Mouse (Mus musculus): Measurements from ENCODE around the gene Cela2a.

Cela2a gene

DNA sequence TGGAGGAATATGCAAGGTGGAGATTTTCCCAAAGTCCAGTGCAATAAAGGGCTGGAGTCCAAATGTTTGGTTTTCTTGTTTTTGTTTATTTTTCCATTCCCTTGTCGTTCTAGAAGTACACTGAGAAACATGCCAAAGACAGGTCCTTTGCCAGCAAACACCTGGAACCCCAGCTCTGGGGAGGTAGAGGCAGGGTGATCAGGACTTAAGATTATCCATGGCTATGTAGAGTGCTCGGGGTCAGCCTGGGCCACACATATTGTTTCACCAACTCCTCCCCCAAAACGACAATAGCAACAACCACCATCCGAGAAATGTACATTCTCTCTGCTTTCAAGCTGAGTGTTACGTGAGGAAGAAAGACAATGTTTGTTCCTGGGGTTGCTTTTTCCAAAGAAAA is at the start of gene Cela2a:
Cela2a (minus strand) TSS at position 101 of the 400 bp plus-strand sequence.
- no peak for DNase-seq (ENCODE audit: low spot score in 2 of 2)

DNA sequence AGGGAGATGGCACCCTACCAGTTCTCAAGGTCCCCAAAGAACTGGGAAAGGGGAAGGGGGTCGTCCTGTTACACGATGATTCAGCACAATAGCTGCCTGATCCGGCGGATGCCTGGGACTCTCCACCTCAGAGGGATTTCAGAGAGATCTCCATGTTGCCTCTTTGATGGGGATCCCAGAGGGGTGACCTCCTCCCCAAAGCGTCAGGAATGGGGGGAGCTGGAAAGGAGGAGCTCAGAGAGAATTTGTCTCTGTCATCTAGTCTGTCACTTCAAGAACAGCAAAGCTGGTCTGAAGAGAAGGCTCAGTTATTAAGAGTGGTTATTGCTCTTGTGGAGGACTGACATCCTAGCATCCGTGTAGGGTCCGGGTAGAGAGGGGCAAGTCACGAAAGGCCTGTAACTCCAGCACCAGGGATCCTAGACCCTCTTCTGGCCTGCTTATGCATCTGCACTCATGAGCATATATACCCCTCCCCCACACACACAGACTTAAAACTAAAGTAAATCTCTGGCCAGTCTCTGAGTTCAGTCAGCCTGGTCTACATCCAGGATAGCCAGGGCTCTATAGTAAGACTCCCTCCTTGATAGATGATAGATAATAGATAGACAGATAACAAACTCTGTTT is 49.6 kb upstream of the Cela2a start:
- no peak for DNase-seq (ENCODE audit: low spot score in 2 of 2)

DNA sequence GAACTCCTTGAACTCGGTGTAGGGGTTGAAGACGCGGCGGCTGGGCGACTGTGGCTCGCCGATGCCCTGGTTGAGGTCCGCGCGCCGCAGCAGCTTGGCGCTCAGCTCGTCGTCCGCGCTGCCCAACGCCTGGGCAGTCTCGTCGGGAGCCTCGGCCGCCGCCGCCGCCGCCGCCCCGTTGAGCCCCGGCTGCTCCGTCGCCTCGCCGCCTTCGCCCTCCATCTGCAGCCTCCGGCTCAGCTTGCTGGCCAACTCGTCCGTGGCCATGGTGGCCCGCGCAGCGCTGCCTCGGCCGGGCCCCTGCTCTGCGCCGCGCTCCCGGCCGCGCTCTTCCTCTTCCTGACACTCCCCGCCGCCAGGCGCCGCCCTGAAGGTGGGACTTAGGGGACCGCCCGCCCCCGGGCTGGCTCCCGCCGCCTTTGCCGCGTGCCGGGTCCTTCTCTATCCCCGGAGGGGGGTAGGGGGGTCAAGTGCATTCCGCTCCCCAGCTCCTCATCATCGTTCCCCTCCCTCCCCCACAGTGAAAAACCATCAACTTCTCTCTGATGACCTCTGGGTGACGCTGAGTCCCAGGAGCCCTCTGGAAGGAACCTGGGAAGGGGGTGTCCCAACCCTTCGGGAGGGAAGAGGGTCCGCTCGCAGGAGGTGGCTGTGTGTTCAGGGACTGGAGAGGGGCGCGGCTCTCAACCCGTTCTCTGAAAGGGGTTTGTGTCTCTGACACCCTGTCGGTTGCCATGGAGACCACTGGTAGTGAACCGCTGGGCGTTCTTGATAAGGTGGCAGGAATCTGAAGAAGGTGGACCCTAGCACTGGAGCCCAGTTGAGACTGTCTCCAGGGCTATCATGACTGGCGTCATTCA is 48.9 kb upstream of the Cela2a start, which contains the start of gene Efhd2:
Efhd2 (minus strand) TSS at position 320 of the 860 bp plus-strand sequence.
- DNase-seq (ENCODE audit: low spot score in 2 of 2), result peak; percentile 77 to 83

DNA sequence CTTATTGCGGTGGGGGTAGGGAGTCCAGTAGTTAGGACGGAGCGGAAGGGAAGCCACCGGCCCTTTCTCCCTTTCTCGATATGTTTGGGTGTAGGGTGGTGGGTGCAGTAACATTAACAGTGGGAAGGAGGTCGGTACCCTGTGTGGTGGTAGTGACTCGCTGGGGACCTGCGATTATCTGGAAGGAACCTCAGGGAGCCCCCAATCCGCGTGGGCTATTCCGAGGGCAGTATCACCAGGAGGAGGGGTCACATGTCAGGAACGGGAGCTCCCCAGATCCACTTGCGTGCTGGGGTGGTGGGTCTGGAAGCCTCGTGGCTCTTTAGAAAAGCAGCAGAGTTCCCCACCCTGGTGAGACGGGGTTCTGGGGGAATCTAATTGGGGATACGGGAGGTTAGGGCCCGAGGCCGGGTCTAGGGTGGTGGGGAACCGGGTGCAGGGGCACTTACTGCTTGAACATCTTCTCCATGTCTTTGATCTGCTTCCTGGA is 48.2 kb upstream of the Cela2a start:
- no peak for DNase-seq (ENCODE audit: low spot score in 2 of 2)

DNA sequence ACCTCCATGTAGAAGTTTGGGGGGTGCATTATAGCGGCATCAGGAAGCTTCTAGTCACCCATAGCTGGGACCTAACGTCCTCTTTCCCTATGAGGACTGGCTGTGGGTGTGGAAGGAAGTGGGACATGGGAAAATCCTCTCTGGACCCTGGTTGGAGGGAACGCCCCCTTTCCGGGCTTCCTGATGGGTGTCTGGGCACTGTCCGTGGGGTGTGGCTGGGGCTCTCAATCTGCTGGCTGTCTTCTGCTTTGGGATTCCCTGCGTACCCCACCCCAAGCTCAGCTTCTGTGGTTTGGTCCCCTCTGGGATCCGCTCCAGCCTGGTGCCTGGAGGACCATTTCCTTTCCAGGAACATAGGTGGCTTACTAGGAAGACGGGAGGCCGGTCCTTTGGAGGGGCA is 47.0 kb upstream of the Cela2a start:
- no peak for DNase-seq (ENCODE audit: low spot score in 2 of 2)

DNA sequence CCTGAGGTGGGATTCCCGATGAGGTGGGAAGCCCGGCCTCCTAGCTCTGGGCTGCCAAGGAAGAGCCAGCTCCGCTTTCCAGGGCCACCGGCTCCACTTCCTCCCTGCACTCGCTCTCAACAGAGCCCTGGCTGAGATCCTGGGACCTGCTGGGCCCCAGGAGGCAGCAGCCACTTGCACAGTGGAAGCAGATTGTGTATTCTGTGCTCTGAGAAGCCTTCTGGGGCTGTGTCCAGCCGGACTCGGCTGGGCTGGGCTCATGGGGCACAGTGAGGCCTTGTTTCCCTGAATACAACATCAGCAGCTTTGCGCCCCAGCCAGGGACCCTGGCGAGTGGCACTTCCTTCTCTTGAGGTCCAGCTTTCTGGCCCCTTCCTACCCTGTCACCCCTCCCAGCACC is 45.9 kb upstream of the Cela2a start:
- DNase-seq (ENCODE audit: low spot score in 2 of 2), result no peak

DNA sequence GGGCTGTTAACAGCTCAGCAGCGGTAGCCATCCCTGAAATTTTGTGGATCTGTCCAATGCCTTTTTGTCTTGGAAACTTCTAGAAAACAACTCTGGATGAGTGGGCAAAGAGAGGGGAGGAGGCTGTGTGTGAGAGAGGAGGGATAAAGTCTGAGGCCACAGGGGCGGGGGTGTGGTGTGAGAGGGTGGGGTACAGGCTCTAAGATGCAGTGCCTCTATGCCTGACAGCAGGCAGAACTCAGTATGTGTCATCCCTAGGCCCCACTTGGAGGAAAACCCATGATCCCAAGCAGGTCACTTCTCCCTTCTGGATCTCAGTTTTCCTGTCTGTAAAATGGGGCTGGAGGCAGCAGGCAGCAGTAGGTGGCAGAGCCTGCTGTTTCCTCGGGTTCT is 45.4 kb upstream of the Cela2a start:
- no peak for DNase-seq (ENCODE audit: low spot score in 2 of 2)

DNA sequence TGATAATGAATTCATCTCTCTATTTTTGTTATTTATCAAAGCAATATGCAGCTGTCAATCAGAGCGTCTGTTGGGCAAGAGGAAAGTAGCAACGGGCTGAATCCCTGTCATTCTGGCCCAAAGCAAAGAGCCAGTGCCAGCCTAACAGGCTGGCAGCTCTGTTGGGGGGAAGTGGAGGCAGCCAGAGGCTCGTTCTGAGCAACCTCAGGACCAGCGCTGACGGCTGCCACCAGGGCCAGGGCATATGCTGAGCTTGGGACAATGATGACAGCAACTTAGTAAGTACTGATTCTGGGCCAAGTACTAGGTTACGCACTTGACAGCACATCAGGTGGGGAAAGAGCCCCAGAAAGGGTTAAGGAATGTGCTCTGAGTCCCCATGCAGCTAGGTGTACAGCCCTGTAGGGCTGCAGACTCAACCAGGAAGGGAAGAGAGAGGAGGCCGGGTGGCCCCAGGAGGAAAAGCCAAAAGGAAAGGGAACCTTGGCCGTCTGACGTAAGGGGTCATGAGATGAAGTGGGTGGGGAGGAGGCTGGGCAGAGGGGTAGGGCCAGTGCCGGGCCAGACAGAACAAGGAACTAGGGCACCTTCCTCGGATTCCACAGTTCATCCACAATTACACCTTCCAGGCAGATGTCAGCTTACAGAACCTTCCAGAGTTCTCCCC is 44.8 kb upstream of the Cela2a start:
- DNase-seq (ENCODE audit: low spot score in 2 of 2), result no peak

DNA sequence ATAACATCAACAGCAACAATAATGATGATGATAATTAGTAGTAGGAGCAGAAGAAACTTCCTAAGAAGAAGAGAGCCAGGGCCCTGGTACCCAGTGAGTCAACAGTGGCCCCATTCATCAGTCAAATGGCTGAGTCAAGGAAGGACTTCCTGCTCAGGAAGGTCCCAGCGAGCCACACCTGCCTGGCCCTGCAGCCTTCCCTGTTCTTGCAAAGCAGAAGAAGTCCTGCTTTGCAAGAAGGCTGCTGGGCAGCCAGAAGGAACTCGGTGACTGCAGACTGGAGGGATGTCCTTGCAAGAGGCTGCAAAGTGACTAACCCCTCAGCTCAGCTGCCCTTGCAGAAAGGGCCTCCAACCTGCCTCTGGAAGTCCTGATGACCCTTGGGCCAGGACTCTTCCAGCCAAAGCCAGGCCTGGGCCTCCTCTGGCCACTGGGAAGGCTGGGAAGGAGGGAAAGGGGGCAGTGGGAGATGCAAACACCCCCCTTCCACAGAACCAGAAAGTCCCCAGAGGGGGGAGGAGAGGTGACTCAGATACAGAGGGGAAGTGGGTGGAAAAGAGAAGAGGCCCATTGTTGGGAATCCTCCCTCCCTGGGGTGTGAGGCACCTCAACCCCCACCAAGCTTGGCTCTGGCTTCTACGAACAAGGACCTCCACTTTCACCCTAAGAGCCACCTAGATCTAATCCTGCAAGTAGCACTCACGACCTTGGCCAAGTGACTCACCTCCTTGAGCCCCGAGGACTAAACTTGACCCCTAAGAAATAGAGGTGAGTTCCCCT is 43.7 kb upstream of the Cela2a start:
- DNase-seq (ENCODE audit: low spot score in 2 of 2), result no peak

DNA sequence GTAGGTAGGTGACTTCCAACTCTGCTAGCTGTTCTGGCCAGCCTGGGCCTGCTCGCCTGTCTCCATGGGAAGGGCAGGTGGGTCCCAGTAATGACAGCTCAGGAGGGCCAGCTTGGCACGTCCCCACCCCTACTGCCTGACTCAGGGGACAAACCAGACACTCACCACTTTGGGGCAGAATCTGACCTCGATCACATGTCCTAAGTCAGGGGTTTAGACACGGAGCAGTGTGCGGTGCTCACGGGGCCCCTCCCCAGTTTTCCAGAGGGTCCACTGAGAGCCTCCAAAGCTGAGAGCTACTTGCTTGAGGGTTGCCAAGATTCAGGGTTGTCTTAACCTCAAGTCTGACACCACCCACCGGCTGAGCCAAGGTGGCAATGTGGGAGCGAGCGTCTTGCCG is 42.1 kb upstream of the Cela2a start:
- DNase-seq (ENCODE audit: low spot score in 2 of 2), result no peak

DNA sequence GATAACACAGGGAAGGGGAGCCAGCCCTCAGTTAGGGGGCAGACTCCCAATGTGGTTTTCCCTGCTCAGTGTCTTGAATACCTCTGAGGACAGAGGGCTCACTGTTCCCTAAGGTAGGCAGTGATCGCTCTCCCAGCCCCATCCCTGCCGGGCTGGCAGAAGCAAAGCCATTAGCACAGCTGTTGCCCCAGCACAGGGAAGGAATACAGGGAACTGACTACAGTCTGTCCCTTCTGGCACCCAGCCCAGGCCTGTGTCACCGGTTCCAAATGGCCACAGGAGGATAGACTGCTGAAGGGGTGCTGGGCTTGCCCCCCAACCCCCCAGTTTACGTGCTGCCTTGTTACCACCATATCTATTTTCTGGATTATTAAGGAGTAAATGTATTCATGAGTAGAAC is 41.5 kb upstream of the Cela2a start:
- peak in 1 of 2 experiments; percentile 47 for DNase-seq (ENCODE audit: low spot score in 2 of 2)

DNA sequence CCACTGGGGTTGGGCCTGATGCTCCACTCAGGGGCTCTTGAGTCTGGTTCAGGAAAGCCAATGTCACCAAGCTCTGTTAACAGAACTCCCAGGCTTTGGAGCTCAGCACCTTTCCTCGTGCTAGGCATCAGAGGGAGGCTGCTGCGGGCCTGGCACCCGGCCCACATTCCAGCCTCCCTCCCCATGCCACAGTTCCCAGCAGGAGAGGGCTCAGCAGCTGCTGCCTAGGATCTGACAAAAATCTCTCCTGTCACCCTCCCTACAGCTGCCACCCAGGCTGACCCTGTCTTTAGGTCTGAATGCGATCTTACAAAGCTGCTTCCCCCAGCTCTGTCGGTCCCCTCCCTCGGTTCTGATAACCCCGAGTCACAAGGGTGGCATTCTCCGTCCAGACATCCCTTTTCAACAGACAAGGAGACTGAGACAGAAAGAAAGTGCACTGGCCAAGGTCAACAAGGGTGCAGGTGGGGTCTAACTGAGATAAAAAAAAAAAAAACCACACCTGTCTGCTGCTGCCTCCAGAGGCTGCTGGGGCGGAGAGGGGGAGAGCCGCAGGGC is 41.1 kb upstream of the Cela2a start:
- no peak for DNase-seq (ENCODE audit: low spot score in 2 of 2)

DNA sequence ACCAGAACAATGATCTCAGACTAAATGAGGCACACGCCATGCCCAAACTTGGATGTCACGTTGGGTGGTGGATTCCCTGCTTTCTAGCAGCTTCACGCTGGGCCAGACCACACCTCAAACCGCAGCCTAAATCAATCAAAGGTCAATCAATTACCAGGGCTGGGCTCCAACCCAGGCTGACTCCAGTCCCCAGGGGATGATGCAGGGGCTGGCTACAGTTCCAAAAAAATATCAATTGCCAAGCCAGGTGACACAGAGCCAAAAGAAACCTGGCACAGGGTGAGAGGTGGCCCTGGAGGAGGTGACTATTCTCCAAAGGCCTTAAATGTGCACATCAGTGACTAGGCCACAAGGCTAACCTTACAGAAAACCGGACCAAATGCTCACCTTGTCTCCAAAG is 39.6 kb upstream of the Cela2a start:
- no peak for DNase-seq (ENCODE audit: low spot score in 2 of 2)

DNA sequence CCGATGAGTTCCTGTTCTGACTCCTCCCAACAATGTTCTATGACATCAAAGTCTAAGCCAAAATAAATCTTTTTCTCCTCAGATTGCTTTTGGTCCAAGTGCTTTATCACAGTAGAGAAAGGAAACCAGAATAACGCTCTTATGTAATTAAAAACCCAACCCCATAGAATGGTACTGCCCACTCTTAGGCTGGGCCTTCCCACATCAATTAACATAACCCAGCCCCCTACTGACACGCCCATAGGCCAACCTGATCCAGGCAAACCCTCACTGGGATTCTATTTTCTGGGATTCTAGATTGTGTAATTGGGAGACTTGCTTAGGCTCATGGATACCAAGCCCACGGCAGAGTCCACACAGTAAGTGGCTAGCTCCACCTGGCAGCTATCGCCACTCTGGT is 39.0 kb upstream of the Cela2a start:
- no peak for DNase-seq (ENCODE audit: low spot score in 2 of 2)

DNA sequence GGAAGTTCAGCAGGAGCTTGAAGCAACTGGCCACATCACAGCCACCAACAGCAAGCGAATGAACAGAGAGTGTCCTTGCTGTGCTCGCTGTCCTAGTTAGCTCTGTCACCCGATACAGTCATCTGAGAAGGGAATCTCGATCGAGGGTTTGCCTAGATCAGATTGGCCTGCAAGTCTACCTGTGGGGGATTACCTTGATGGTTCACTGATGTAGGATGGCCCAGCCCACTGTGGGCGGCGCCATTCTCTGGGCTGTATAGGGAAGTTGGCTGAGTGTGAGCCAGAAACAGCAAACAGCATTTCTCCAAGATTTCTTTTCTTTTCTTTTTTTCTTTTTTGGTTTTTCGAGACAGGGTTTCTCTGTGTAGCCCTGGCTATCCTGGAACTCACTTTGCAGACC is 38.5 kb upstream of the Cela2a start:
- no peak for DNase-seq (ENCODE audit: low spot score in 2 of 2)

DNA sequence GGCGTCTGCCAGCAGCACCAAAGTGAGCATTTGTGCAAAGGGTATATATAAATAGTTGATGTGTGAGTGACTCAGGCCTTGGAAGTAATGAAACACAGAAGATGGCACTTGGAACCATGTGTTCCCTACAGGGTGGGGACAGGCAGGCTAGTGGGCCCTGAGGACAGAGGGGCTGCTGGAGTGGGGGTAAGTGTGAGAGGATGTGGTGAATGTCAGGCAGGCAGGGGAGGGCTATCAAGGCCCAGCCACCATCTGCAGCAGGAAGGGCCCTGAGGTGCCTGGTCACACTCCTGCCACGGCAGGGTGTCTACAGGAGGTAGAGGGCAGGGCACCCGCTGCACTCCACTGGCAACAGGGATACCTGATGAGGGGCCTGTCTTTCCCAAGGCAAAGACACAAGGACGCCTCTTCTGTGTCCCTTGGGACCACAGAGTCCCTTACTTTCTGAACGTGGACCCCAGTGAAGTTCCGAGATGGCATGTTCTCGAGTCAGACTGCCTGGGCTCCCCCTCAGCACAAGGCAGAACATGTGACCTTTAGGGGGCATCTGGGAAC is 37.8 kb upstream of the Cela2a start:
- no peak for DNase-seq (ENCODE audit: low spot score in 2 of 2)

DNA sequence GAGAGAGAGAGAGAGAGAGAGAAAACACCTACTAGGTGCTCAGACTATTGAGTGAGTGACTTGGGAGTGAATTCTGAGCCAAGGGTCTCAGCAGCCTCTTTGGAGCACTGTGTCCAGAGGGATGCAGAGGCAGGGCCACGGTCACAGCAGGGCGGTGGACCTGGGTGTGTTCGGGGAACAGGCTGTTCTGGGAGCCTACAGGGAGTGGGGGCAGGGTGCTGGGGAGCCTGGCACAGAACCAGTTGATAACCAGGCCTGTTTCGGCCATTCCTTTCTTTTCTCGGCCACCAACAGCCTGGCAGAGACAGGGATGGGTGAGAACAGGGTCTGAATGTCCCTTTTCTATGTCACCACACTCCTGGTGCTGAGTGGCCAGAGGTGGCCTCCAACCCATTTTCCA is 36.9 kb upstream of the Cela2a start:
- no peak for DNase-seq (ENCODE audit: low spot score in 2 of 2)

DNA sequence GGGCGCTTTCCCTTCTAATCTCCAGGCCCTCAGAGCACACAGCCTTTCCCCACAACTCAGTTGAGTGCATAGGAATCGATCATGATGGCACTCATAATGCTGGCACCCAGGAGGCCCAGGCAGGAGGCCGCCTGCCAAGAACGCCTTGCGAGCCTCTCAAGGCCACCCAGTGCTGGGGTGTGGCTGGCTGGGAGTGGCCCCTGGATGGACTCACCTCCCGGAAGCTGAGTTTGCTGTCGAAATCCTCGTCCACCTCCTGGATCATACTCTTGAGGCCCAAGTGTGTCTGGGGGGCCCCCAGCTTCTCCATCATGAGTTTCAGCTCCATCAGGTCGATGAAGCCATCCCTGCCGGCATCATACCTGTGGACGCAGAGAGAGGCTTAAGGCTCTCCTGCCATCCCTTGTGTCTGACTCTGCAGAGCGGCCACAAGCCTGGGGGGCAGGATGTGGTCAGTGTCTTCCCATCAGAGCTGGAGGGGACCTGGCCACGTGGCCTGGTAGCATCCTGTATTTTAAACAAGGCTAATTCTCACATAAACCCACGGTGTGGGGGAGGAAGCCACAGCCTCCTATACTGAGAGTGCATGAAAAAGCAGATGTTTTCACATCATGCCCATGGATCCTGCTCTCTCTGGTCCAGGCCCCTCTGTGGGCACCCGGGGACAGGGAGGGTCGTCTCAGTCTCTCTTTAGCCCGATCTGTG is 35.8 kb upstream of the Cela2a start:
- no peak for DNase-seq (ENCODE audit: low spot score in 2 of 2)

DNA sequence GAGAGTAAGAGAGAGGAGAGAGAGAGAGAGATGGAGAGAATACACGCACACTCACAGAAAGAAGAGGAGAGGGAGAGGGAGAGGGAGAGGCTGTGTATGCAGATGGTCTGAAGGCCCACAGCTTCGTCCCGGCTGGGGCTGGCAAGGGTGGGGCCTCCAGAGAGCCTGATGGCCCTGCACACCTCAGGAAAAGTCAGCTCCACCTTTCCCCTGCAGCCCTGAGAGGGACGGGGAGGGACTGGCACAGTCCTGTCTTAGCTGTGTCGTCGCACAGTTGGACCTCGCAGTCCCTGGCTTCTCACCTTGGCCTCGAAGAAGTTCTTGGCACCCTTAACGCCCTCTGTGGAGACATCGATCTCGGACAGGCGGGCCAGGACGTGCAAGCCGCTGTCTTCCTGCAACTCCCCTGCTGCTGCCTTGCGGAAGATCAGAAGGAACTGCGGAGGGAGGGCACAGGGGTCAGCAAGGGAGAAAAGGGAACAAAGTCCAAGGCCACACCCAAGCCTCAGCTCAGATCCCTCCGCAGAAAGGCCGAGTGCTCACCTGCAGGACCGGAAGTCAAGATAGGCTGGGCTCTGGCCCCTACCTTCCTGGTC is 34.4 kb upstream of the Cela2a start:
- no peak for DNase-seq (ENCODE audit: low spot score in 2 of 2)

DNA sequence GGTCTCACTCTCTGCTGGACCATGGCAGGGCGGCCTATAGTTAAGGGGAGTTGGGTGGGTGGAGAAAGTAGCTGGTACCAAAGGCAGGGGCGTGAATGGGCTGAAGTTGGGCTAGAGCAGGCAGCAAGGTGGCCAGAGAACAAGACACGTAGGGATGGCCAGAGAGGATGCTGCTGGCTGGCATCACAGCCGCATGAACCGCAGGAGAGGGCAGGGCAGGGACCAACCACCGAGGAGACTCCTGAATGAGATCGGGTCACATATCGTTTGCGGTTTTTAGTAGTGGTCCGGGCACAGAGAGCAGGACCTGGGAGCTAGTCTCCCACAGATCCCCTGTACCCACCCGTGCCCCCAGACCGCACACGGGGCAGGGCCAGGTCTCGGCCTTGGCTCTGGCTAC is 33.4 kb upstream of the Cela2a start:
- DNase-seq (ENCODE audit: low spot score in 2 of 2), result no peak

All from urinary bladder, postnatal 36 days (tissue).